8 mouse cellular contexts compared by ENCODE assay signal in the genomic region with DNA sequence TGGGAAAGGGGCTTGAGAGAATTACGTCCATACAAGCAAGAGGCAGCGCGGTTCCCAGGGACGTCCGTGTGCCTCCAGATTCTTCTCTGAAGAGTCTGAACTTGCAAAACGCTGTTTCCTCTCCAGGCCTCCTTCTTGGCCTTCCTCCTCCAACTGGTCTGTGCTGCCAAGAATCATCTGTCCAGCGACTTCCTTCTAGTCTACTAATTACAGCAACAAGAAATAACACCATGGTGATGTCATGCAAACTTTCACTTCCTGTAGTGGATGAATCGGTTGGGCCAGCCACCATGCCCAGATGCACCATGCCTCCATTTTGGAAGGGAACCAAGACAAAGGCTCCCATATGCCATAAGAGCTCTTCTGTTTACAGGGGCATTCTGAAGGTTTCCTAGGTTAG.
DNase-seq lines count a peak whose midpoint lies in the region; ATAC-seq and TF ChIP-seq lines count a peak whose summit lies in the region.

No protein-coding gene starts in this region.

- no peak overlapping the region for H3K9ac ChIP-seq in hindbrain, postnatal 0 days (replicated peaks; ENCODE audit: low read length)

- no peak overlapping the region for H3K27ac ChIP-seq in hindbrain, postnatal 0 days

- WGBS in hindbrain, postnatal 0 days = 65% methylated on average over 8 of the region's 8 CpGs

- no peaks in the 10 kb centered on the region for H3K36me3 ChIP-seq in hindbrain, postnatal 0 days (ENCODE audit: insufficient read depth, low read length)

- peak; percentile 24 to 47 for DNase-seq in left cerebral cortex, postnatal 14 days (ENCODE audit: low spot score in 2 of 2)
- DNase-seq in left cerebral cortex, postnatal 4 days = no peak
- DNase-seq in heart, adult 9 months (ENCODE audit: low spot score in 2 of 2) = peak; percentile 82 to 86
- peak; percentile 74 for DNase-seq in kidney, postnatal 14 days
- DNase-seq in skeletal muscle tissue, adult 2 months (ENCODE audit: low read depth, low spot score) = peak; percentile 70
- DNase-seq in hindbrain, postnatal 0 days (ENCODE audit: low spot score) = no peak
- DNase-seq in T-cell, adult 2 months (ENCODE audit: low spot score) = no peak

- H3K4me3 ChIP-seq in hindbrain, postnatal 0 days (ENCODE audit: low read length) = no peak overlapping the region

- no peaks in the 10 kb centered on the region for H3K9me3 ChIP-seq in hindbrain, postnatal 0 days (ENCODE audit: low read length)

- no peak for TF ChIP-seq CTCF in hindbrain, postnatal 0 days (IDR thresholded peaks at IDR 0.05; ENCODE audit: low read depth)

- H3K27me3 ChIP-seq in hindbrain, postnatal 0 days (ENCODE audit: insufficient read depth, low read length) = no peaks in the 10 kb centered on the region

- ATAC-seq in hindbrain, postnatal 0 days = no peak
- no peak for ATAC-seq in CD4-positive, CD25-positive, alpha-beta regulatory T cell, adult 4 months

- no peak overlapping the region for H3K4me2 ChIP-seq in hindbrain, postnatal 0 days (ENCODE audit: low read depth, low read length)

- H3K4me1 ChIP-seq in hindbrain, postnatal 0 days (ENCODE audit: insufficient read depth, low read length) = peaks cover 8% of the 10 kb centered on the region; the same call in 1 of the 2 replicates

- intact Hi-C loops in left cerebral cortex, postnatal 14 days (cut with DNase I) = no loop called here
- intact Hi-C loops in left cerebral cortex, postnatal 4 days (cut with DNase I) = no loop called here

Comparison
In these comparisons a context has a peak if more than half of its experiments do, and no peak if none do; other contexts are left out.
1. DNase-seq: peak in left cerebral cortex, postnatal 14 days (2 of 2), heart, adult 9 months (2 of 2), kidney, postnatal 14 days (single experiment) and skeletal muscle tissue, adult 2 months (single experiment); none in left cerebral cortex, postnatal 4 days (single experiment), hindbrain, postnatal 0 days (single experiment) and T-cell, adult 2 months (single experiment).